Mouse (Mus musculus) MEL (cell line): ENCODE measurements around the gene Dchs2. TPM values are rescaled to one million over a fixed set of nuclear protein-coding genes. Genes with fewer than 3 reads are reported as not detected.

ENCODE experiments used
- DNase-seq: peaks from one replicate; pipeline ENCODE4 v3.0.0; 2011; ENCODE audit warnings: low read depth, low spot score
- H3K27ac ChIP-seq: 2 replicates; pipeline ENCODE4 v1.5.1; 2012; ENCODE audit warnings: low read depth, mild to moderate bottlenecking, control low read depth, low read length, moderate library complexity; ENCODE audit not compliant: control insufficient read depth
- H3K27me3 ChIP-seq, 2 experiments: fragments of 150-350 bp in 1 of 2; sonication (generic) in 1 of 2; 2 replicates each; pipeline ENCODE4 v1.6.1; 2012; ENCODE audit warnings: low read length in 2 of 2, mild to moderate bottlenecking in 2 of 2, improper control_type of control experiment in 1 of 2, moderate library complexity in 1 of 2; ENCODE audit not compliant: insufficient read depth in 2 of 2, control insufficient read depth in 1 of 2
- H3K36me3 ChIP-seq, 2 experiments: 2 replicates each; pipeline ENCODE4 v1.6.1; 2012 to 2014; ENCODE audit warnings: low read length in 2 of 2, improper control_type of control experiment in 1 of 2, inconsistent platforms in 1 of 2, mild to moderate bottlenecking in 1 of 2; ENCODE audit not compliant: insufficient read depth in 2 of 2, control insufficient read depth in 1 of 2
- H3K4me1 ChIP-seq, 2 experiments: fragments of 150-350 bp in 1 of 2; sonication (generic) in 1 of 2; 2 replicates each; pipeline ENCODE4 v1.6.1; 2012; ENCODE audit warnings: low read length in 2 of 2, improper control_type of control experiment in 1 of 2, mild to moderate bottlenecking in 1 of 2; ENCODE audit not compliant: insufficient read depth in 2 of 2, control insufficient read depth in 1 of 2
- H3K4me3 ChIP-seq, 2 experiments: fragments of 150-350 bp in 1 of 2; sonication (generic) in 1 of 2; 2 replicates each; pipeline ENCODE4 v1.5.1; 2012; ENCODE audit warnings: low read depth in 2 of 2, low read length in 2 of 2, mild to moderate bottlenecking in 2 of 2, moderate library complexity in 2 of 2, control low read depth in 1 of 2, improper control_type of control experiment in 1 of 2; ENCODE audit not compliant: control insufficient read depth in 1 of 2, insufficient read depth in 1 of 2
- H3K79me2 ChIP-seq: 2 replicates; pipeline ENCODE4 v1.6.1; 2012; ENCODE audit warnings: mild to moderate bottlenecking, low read length, moderate library complexity; ENCODE audit not compliant: control insufficient read depth, poor library complexity, insufficient read depth
- H3K9ac ChIP-seq: 2 replicates; pipeline ENCODE4 v1.6.1; 2012; ENCODE audit warnings: low read depth, mild to moderate bottlenecking, control low read depth, low read length, moderate library complexity; ENCODE audit not compliant: control insufficient read depth, poor library complexity, severe bottlenecking
- H3K9me3 ChIP-seq: fragments of 150-350 bp; sonication (generic); replicated peaks from 2 replicates; pipeline ENCODE4 v1.6.1; 2012; ENCODE audit warnings: mild to moderate bottlenecking, low read length, improper control_type of control experiment, moderate library complexity; ENCODE audit not compliant: insufficient read depth
- EP300 ChIP-seq, 2 experiments: IDR thresholded peaks; 2 replicates each; pipeline ENCODE4 v1.6.1; 2011; ENCODE audit warnings: improper control_type of control experiment in 2 of 2, low read length in 2 of 2, low read depth in 1 of 2, mild to moderate bottlenecking in 1 of 2
- ETS1 ChIP-seq: IDR thresholded peaks from 2 replicates; pipeline ENCODE4 v1.6.1; 2012; ENCODE audit warnings: low read depth, mild to moderate bottlenecking, inconsistent platforms, low read length, improper control_type of control experiment, moderate library complexity
- JUND ChIP-seq: IDR thresholded peaks from 2 replicates; pipeline ENCODE4 v1.6.1; 2011; ENCODE audit warnings: low read depth, mild to moderate bottlenecking, improper control_type of control experiment, low read length
- MAX ChIP-seq: IDR thresholded peaks from 2 replicates; pipeline ENCODE4 v1.6.1; 2011; ENCODE audit warnings: low read length, improper control_type of control experiment
- MAZ ChIP-seq: IDR thresholded peaks from 2 replicates; pipeline ENCODE4 v1.6.1; 2012; ENCODE audit warnings: low read depth, mild to moderate bottlenecking, inconsistent platforms, low read length, improper control_type of control experiment
- MEF2A ChIP-seq: IDR thresholded peaks from 2 replicates; pipeline ENCODE4 v1.6.1; 2014; ENCODE audit warnings: low read depth, mild to moderate bottlenecking, inconsistent platforms, low read length, improper control_type of control experiment; ENCODE audit not compliant: poor library complexity, insufficient replicate concordance, severe bottlenecking; ENCODE audit errors: extremely low read depth
- NELFE ChIP-seq: IDR thresholded peaks from 2 replicates; pipeline ENCODE4 v1.6.1; 2011; ENCODE audit warnings: low read depth, low read length, improper control_type of control experiment
- NRF1 ChIP-seq: IDR thresholded peaks from 2 replicates; pipeline ENCODE4 v1.6.1; 2014; ENCODE audit warnings: low read depth, mild to moderate bottlenecking, inconsistent platforms, low read length, improper control_type of control experiment, moderate library complexity; ENCODE audit not compliant: poor library complexity, insufficient read depth, severe bottlenecking
- POLR2A ChIP-seq, 2 experiments: IDR thresholded peaks; 2 replicates each; pipeline ENCODE4 v1.6.1; 2011 to 2012; ENCODE audit warnings: low read length in 2 of 2, mild to moderate bottlenecking in 2 of 2, control low read depth in 1 of 2, improper control_type of control experiment in 1 of 2, low read depth in 1 of 2, moderate library complexity in 1 of 2; ENCODE audit not compliant: control insufficient read depth in 1 of 2, insufficient read depth in 1 of 2, poor library complexity in 1 of 2
- POLR2AphosphoS5 ChIP-seq: IDR thresholded peaks from 2 replicates; pipeline ENCODE4 v1.6.1; 2012; ENCODE audit warnings: low read depth, borderline replicate concordance, mild to moderate bottlenecking, inconsistent platforms, low read length, moderate library complexity, mixed read lengths
- RCOR1 ChIP-seq: IDR thresholded peaks from 2 replicates; pipeline ENCODE4 v1.6.1; 2012; ENCODE audit warnings: low read depth, mild to moderate bottlenecking, inconsistent platforms, low read length, improper control_type of control experiment
- SIN3A ChIP-seq: IDR thresholded peaks from 2 replicates; pipeline ENCODE4 v1.6.1; 2012; ENCODE audit warnings: low read length, improper control_type of control experiment, inconsistent platforms
- SMC3 ChIP-seq: IDR thresholded peaks from 2 replicates; pipeline ENCODE4 v1.6.1; 2011; ENCODE audit warnings: low read depth, low read length, improper control_type of control experiment
- TAL1 ChIP-seq: IDR thresholded peaks from 2 replicates; pipeline ENCODE4 v1.6.1; 2012; ENCODE audit warnings: mild to moderate bottlenecking, inconsistent platforms, low read length, moderate library complexity, mixed read lengths
- USF1 ChIP-seq: IDR thresholded peaks from 2 replicates; pipeline ENCODE4 v1.6.1; 2014; ENCODE audit warnings: low read depth, mild to moderate bottlenecking, inconsistent platforms, low read length, improper control_type of control experiment, moderate library complexity
- ZC3H11A ChIP-seq: IDR thresholded peaks from 2 replicates; pipeline ENCODE4 v1.6.1; 2012; ENCODE audit warnings: low read depth, mild to moderate bottlenecking, inconsistent platforms, low read length, improper control_type of control experiment
- ZMIZ1 ChIP-seq: IDR thresholded peaks from 2 replicates; pipeline ENCODE4 v1.6.1; 2012; ENCODE audit warnings: low read depth, mild to moderate bottlenecking, inconsistent platforms, low read length, improper control_type of control experiment, moderate library complexity
- polyA plus RNA-seq, 2 experiments: library from polyadenylated mRNA; stranded (reverse) in 1 of 2; unstranded in 1 of 2; fragments of >175 nt in 1 of 2; fragments of >200 nt in 1 of 2; gene quantifications; 2 replicates each; pipeline versions ENCODE4 v1.2.1 to v1.2.4; 2012; ENCODE audit warnings: low replicate concordance in 2 of 2, low read depth in 1 of 2; ENCODE audit not compliant: insufficient read length in 2 of 2, insufficient read depth in 1 of 2, missing spikeins in 1 of 2
- total RNA-seq: library from RNA; depleted of rRNA; stranded (reverse); fragments of 300-350 nt; gene quantifications from 2 replicates; pipeline ENCODE4 v1.2.3, GENCODE M21; 2012

Dchs2 gene
- total and polyA plus RNA-seq, 3 experiments: not detected

DNA sequence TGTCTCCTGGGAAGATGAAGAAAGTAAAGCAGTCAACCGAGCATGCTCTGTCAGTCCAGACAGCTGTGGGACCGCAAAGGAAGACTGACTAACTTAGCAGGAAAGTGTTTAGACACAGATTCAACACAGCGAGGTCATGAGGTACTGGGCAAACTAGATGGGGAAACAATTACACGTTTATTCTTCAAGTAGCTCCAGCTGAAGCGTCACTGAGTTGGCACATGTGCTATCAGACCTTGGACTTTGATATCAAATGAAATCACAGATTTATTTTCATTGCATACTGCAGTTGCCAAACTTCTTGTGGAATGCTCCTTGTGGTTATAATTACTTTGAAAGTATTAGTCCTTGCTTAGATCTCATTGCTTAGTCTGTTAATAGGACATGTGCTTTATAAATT, 67.2 kb downstream of the Dchs2 start:
- Histone ChIP-seq H3K9ac (no peak overlapping the region), H3K27ac (no peak overlapping the region), H3K36me3 (no peaks in the 10 kb centered on the region), H3K4me1 (no peaks in the 10 kb centered on the region), H3K4me3 (no peak overlapping the region), H3K79me2 (no peaks in the 10 kb centered on the region), H3K9me3 (no peaks in the 10 kb centered on the region), H3K27me3 (no peaks in the 10 kb centered on the region)
- DNase-seq: no peak
- TF ChIP-seq MAX (no peak), USF1 (no peak), ETS1 (no peak), POLR2A (IDR thresholded peaks at IDR 0.05; ENCODE audit: control insufficient read depth in 1 of 2, insufficient read depth in 1 of 2, low read depth in 1 of 2, low read length in 2 of 2, poor library complexity in 1 of 2) (no peak), MEF2A (no peak), RCOR1 (no peak)

DNA sequence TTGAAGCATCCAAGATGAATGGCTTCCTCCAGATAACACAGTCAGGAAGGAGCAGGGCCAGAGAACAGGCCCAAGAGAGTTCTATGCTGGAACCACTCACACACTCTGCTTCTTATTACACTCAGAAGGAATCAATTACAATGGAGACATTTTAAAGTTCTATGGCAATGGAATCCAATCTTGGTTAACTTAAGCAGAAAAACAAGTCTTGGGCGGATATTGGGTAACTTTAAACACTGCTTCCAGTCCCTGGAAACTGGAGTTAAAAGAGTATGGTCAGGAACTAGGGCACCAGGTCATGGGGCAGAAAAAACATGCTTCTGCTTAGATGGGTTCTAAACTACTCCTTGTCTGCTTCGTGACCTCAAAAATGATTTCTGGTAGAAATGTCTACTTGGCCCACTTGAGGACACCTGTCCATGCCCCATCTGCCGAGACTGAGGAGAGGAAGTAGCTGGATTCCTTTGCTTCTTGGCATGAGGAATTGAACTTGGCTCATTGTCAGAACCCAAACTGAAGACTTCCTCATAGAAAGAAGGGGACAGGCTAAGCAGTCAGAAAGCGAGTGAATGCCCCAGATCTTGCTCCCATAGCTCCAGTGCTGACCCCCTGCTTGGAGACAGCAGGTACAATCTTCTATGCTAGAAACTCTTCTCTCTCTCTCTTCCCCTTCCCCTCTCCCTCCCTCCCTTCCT, 73.7 kb downstream of the Dchs2 start:
- Histone ChIP-seq H3K9ac (no peak overlapping the region), H3K9me3 (no peaks in the 10 kb centered on the region), H3K27me3 (no peaks in the 10 kb centered on the region)
- TF ChIP-seq POLR2AphosphoS5 (no peak), NRF1 (no peak), TAL1 (no peak), ZC3H11A (no peak), RCOR1 (no peak), ZMIZ1 (no peak), NELFE (no peak), MAZ (no peak), JUND (no peak), SIN3A (no peak), MEF2A (no peak), EP300 (IDR thresholded peaks at IDR 0.05; ENCODE audit: low read depth in 1 of 2, low read length in 2 of 2) (no peak), POLR2A (IDR thresholded peaks at IDR 0.05; ENCODE audit: control insufficient read depth in 1 of 2, insufficient read depth in 1 of 2, low read depth in 1 of 2, low read length in 2 of 2, poor library complexity in 1 of 2) (no peak), SMC3 (no peak)
- TF ChIP-seq, all 39 proteins: peak for 0
- Histone ChIP-seq H3K27ac (no peak overlapping the region), H3K79me2 (no peaks in the 10 kb centered on the region), H3K4me1 (no peaks in the 10 kb centered on the region), H3K36me3 (no peaks in the 10 kb centered on the region), H3K4me3 (no peak overlapping the region)
- DNase-seq: no peak
